Mouse (Mus musculus): ENCODE data around the gene Arhgef28.

DNA sequence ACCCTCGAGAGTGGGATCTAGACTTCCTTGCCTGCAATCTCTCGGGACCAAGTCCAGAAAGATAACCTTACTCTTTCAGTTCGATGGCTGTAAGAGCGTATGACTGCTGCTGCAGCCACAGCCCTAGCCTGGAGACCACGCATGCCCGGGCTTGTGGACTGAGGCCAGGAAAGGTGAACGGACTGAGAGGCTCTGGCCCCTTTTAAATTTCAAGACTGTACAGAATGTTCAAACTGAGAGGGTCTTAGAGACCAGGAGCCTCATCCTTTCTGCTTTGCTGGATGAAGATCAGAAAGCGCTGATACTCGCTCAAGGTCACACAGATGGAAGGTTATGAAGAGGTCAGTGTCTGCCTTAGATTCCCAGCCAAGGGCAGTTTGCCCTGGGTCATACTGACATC lies 4.8 kb downstream of the Arhgef28 start:
- TF ChIP-seq CTCF (IDR thresholded peaks at IDR 0.05; ENCODE audit: borderline replicate concordance, insufficient read depth, low read depth, low read length) (no peak), POLR2A (IDR thresholded peaks at IDR 0.05; ENCODE audit: borderline replicate concordance, insufficient read depth, low read length) (no peak)
